Mouse (Mus musculus): ENCODE measurements around the gene Rfc2.

DNA sequence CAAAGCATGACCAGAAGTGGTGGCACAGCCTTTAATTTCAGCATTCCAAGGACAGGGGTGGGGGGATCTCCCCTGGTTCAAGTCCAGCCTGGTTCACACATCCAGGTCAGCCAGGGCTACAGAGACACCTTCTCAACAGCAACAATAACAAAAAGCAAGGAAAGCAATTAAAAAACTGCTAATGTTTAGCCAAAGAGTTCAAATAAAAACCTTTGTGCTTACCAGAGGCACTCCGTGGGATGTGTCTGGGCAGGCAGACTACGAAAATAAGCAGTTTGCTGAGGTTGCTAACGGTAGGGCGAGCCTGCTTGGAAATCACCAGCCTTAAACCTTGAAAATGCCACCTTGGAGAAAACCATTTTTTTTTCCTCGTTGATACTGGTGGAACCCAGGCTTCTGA lies at the start of gene Rfc2:
- TF ChIP-seq POLR2A (IDR thresholded peaks at IDR 0.05; ENCODE audit: insufficient read length, low read depth) (no peak), POLR2AphosphoS2 (IDR thresholded peaks at IDR 0.05; ENCODE audit: insufficient read length, low read depth) (no peak), MAX (IDR thresholded peaks at IDR 0.05; ENCODE audit: low read depth) (no peak), REST (IDR thresholded peaks at IDR 0.05; ENCODE audit: insufficient read depth, insufficient read length) (no peak), MYOD1 (IDR thresholded peaks at IDR 0.05; ENCODE audit: control insufficient read depth in 1 of 3, insufficient read length in 2 of 3, low read depth in 2 of 3) (no peak), MYOG (IDR thresholded peaks at IDR 0.05; ENCODE audit: control insufficient read depth in 1 of 3, insufficient read depth in 1 of 3, insufficient read length in 2 of 3, low read depth in 2 of 3) (no peak), E2F4 (IDR thresholded peaks at IDR 0.05; ENCODE audit: insufficient read depth) (no peak), USF1 (IDR thresholded peaks at IDR 0.05; ENCODE audit: low read depth) (no peak), TCF3 (IDR thresholded peaks at IDR 0.05; ENCODE audit: insufficient read length, low read depth) (no peak)
